Mouse (Mus musculus) left cerebral cortex, adult 9 months (tissue): ENCODE measurements at regions not wholly inside any gene's neighbourhood (a gene's known extent, or its start where the extent isn't known, plus 50 kb on each side); places are given as distances from the start of the nearest gene placed in this dataset.

Experiments
- DNase-seq, 2 experiments: peaks; one replicate each; pipeline ENCODE4 v3.0.0; 2022; ENCODE audit warnings: low spot score in 2 of 2

DNA sequence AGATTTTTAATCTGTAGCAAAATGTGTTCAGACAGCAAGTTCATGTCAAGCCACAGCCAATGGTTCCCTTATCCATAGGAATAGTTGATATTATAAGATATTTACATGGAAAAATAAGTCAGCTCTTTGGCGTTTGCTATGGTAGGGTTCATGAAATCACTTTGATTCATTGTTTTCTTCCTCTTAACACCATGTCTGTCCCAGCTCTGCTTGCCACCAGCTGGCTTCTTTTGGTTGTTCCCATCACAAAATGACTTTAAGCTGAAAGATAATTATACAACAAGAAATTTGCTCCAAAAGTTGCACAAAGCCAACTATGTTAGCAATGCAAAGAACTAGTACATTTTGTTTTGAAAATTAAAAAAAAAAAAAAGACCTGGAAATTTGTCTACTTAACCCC is 99.9 kb upstream of the Tcf21 start:
- no peak for DNase-seq

DNA sequence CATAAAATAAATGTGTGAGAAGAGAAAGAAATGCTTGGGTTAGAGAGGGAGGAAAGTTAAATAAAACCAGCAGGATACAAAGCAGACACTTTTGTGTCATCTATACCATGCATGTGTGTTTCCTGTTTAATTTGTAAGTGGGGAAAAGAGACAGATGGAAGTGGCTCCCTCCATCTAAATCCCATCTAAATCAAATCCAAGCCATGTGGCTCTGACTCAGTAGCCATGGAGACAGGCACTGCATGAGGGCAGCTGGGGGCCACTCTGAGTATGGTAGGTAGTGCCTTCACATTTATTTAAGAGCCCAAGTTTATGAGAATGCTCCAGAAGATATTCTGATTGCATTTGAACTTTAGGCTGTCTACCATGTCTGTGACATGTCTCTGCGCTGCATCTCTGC is 97.8 kb upstream of the Tcf21 start:
- no peak for DNase-seq

DNA sequence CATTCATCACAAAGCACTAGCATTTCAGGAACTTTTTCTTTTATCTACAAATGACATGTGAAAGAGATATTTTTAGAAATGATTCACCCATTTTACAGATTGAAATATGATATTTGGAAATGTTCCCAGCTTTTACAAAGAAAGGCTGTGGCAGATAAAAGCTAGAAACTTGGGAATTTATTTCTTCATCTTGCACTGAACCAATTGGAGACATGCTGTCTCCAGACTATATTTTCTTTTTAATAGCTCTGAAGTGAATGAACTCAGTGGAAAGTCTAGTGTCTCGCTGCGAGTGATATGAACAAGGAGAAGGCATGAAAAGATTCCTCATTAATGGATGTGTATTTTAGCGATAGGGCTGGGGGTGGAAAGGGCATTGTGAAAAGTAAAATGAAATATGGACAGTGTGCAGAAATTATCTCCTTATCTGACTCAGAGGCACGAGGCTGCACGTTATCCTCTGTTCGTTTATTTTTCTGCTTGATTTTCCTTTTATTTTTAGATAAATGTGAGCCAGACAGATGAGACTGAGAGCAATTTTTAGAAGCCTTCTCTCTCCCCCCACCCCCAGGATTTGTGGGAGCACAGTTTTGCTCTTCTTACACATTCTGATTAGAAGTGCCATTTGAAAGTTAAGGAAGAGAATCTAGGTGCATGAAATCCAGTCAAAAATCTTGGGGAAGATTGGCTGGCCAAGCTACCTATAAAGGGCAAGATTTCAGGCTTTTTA is 96.0 kb upstream of the Tcf21 start:
- DNase-seq: peak in 1 of 2 experiments; percentile 11

DNA sequence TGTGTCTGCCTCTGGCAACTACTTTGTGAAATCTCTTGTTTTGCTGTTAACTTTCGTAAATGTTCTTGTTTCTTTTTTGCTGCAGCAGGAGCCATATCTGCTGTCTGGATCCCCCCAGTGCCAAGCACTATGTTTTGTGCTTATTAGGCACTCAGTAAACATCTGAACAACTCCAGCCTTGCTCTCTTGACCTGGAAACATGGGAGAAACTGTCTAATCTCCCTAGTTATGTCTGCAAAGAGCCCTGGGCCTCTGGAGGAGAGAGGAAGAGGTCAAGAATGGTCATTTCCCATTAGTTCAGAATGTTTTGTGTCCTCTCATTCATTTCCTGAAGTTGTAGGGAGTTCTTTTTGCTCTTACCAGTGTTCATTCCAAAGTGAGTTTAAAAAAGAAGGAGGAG is 93.1 kb upstream of the Tcf21 start:
- DNase-seq: no peak

DNA sequence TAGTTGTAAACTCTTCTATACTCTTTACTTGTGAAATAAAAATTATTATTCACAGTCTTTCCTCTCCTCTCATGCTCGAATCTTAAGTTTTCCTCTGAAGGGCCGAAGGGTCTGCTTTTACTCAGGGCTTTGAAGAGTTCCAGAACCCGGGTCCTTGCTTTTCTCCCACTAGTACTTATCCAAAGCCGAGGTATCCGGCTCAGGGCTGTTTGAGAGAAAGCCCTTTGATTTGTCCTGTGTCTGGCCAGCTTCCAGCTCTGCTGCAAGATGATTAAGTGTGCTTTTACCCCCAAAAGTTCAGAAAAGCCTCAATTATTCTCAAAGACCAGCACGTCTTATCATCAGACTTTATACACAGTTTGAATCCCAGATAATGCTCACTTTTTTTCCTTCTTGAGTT is 88.7 kb upstream of the Tcf21 start:
- DNase-seq: no peak

DNA sequence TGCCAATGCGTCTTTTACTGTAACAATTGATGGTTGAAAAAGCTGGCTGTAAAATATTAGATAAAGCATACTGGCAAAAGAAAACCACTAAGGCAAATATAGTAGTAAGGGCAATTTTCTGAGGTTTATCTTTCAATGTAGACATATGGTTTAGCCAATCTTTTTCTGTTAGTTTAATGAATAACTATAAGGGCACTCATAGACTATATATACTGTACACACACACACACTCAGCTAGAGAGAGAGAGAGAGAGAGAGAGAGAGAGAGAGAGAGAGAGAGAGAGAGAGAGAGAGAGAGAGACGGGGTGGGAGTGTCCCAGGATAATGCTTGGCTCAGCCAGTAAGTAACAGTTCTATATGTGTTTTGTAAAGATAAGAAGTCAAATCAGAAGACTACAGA is 85.3 kb upstream of the Tcf21 start:
- no peak for DNase-seq

DNA sequence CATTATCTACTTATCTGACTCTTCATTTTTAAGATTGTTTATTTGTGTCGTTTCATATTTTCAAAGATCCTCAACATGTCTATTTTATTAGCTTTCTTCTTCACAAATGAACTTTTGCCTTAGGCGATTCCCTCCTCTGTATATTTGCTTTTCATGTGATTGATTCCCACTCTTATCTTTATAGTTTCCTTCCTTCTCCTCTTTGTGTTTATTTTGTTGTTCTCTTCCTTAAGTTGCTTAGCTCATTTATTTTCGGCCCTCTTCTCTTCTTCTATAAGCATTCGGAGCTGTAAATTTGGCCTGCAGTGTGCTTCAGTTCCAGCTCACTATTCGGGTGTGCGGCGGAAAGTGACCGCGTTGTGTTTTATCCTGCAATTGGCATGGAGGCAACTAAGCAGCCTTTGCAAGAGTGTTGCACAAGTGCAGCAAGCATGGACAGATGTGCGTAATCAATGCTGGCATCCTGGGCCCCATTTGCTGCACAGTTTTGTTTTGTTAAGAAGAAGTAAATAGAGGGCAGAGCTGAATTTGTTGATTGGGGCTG is 73.5 kb upstream of the Tcf21 start:
- no peak for DNase-seq

DNA sequence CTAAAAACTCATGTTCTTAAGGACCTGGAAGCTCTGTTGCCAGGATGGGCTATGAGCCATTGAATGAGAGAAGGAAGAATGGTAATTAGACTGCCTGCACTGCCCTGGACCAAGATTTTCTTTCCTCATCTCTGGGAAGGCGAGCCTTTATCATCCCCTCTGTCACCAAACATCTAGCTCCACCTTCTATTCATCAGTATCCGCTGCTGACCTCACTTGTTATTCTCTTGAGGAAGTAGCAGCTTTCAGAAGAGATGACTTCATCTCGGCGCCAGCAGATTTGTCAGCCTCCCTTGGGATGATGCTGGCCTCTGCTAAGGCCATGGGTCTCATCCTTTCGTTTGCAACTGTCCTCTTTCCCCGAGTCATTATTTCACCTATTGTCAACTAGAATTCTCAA is 67.5 kb upstream of the Tcf21 start:
- DNase-seq: no peak

DNA sequence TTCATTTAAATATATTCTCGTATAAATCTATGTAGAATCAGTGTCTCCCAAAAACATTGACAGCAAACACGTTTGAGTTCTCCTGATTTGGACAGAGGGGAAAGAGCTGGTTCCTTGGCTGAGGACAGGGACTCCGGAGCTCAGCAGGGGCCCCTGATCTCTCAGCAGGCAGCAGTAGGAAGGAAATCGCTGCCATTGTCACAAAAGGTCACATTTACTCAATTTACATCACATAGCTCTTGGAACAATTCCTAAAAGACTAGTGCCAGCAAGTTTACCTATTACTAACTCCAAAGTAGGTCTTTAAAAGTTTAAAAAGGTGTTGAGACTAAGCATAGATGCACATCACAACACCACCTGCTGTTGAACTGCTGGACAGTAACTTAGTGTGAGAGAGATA is 59.7 kb upstream of the Tcf21 start:
- DNase-seq: no peak

DNA sequence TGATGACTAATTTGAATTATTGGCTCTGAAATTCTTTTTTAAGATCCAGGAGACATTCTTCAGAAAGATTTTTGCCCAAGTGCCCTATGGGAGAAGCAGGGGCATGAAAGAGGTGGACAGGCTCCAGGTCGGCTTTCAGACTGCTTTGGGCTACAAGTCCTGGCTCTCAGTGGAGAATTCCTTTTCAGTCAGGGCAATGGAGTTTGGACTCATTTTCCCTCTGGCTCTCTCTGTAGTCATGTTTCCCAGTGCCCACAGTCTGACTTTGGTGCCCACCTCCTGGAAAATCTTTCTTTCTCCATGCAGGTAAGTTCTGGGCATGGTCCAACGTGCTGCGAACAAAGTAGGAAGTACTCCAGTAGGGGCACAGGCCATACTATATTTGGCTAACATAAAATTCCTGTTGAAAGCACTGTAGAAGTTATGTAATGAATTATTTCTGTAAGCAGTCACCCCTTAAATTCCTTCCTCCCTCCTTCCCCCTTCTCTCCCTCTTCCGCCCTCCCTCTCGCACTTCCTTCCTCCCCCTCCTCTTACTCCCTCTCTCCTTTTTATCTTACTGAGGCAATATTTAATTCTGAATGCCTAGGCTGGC is 57.7 kb upstream of the Tcf21 start:
- no peak for DNase-seq

DNA sequence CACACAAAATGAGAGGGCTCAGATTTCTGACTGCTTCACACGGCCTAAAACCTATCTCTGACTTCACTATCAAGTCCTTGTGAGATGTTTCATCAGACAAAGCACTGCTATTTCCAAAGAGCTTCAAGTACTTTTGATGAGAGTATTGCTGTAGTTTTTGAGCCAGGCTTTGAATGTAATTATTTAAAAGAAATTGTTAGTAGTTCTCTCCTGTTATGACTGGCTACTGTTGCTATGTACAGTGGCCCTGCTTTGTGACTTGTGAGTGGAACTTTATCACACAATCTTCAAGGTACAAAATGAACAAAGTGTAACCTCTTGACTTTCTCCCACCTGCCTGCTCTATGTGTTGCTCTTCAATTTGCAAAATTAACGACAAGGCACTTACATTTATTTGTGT is 57.1 kb upstream of the Tcf21 start:
- DNase-seq: no peak

DNA sequence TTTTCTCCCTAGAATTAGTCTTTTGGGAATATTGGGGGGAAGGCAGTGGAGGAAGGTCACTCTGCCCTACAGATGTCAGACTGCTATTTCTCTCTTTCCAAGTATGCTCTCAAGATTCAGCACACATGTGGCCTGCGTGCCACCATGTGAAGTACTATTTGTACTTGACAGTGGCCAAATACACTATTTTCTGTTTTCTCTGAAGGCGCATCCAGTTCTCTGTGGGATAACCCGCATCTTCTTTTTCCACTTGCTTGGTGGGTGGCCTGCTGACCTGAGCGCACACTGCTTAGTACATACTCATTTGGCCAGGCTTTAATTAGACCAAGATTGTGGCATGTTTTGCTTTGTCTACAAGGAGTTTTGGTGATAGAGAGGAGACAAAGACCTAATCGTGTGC is 55.7 kb upstream of the Tcf21 start:
- no peak for DNase-seq

DNA sequence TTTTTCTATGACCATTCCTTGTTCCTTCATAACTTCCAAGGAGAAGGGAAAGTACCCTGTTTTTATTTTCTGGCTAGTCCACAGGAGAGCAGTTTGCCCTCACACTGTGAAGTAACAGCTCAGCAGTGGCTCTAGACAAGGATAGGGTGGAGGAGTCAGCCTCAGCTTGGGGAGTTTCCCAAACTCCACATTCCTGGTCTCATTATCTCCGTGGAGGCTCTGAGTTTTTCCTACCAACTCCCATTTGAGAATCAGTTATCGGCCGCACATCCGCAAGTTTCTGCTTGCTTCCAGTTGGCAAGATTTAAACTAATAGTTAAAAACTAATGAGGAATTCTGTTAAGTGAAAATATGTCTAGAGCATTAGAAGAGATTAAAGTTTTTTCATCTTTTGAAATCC is 55.2 kb upstream of the Tcf21 start:
- no peak for DNase-seq
